Mouse (Mus musculus): ENCODE measurements around the gene Map4k5. TPM values are rescaled to one million over a fixed set of nuclear protein-coding genes. Genes with fewer than 3 reads are reported as not detected.
A peak's percentile ranks its signal among the peaks of the same experiment; 100 is the strongest.

Gene Map4k5
- polyA plus RNA-seq, 1 experiment from 2014 or later: 42.6 TPM

DNA sequence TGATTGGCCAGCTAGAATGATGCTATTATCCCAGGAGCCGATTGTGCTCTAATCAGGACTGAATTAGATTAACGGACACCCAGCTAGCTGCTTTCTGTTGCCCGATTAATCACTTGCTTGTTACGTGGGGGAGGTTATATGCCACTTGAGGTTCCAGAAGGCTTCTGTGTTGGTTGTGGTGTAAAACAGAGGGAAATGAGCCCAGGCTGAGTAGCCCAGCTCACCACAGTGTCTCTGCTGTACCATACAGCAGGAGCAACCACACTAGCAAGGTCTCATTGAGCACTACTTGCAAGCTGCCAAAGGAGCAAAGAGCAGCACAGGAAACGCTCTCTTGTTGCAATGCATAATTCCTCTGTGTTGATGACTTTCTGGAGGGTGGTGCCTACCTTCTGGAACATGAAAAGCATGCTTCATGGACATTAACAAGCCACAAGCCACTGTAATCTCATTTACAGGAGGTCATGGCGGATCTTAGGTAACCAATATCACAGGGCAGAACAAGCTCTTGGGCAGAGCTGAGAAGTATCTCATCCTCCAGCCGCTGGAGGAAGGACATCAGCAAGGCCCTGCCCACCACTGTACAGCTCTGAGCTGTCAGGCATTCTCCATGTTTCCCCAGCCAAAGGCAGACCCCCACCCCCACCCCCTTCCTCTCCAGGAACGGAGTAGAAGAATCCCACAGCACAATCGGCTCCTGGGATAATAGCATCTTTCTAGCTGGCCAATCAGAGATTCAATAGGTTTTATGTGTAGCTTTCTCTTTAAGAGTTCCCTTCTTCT lies 125.3 kb downstream of the Map4k5 start:
- no peaks in the 10 kb centered on the region for H3K27me3 ChIP-seq (ENCODE audit: control insufficient read depth, insufficient read depth, low read length)
- H3K9me3 ChIP-seq (ENCODE audit: control insufficient read depth, low read length): peaks cover 5% of the 10 kb centered on the region
- no peak overlapping the region for H3K27ac ChIP-seq (replicated peaks in 1 of 2; ENCODE audit: control insufficient read depth in 1 of 2, insufficient read depth in 1 of 2, low read depth in 2 of 2, low read length in 2 of 2)
- H3K4me2 ChIP-seq (ENCODE audit: low read length): no peak overlapping the region
- no peak overlapping the region for H3K4me3 ChIP-seq (ENCODE audit: control insufficient read depth in 1 of 2, insufficient read depth in 1 of 2, low read depth in 1 of 2, low read length in 2 of 2)
- H3K36me3 ChIP-seq (ENCODE audit: control insufficient read depth, insufficient read depth, low read length): no peaks in the 10 kb centered on the region
- H3K9ac ChIP-seq (ENCODE audit: low read length): no peak overlapping the region
- H3K4me1 ChIP-seq (ENCODE audit: control insufficient read depth in 2 of 2, insufficient read depth in 2 of 2, low read length in 2 of 2): peaks cover 2 to 4% of the 10 kb centered on the region in 2 experiments; a peak in 1 of 4 replicates
- no peak for ATAC-seq (ENCODE audit: insufficient number of reproducible peaks, insufficient read depth, low FRiP score, low read depth)
- WGBS: 56% methylated on average over 9 of the region's 9 CpGs

DNA sequence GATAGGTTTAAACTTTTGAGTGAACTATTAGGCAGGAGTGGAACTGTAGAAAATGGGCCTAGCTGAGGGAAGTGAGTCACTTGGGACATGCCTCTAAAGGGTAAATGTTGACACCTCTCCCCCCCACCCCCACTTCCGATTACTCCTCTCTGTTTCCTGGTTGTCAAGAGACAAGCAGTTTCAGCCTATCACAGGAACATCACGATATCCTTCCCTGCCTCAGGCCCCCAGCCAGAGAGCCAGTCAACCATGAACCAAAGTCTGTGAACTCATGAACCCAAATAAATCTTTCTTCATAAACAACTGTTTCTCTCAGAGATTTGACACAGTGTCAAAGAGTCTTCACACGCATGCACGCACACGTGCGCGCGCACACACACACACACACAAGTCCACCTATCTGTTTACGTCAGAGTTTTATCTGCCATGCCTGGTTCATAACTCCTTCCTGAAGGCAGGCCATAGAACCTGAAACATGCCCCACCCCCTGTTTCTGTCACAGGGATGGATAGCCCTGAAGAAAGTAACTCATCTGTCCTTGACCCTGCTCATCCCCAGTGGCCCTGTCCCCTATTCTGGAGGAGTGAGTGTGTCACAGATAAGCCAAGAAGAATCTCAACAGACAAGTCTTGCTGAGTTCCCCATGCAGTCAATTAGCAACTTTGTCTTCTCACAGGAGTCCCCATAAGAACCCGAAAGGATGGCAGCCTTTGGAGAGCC lies 126.7 kb downstream of the Map4k5 start:
- Histone ChIP-seq H3K4me3 (ENCODE audit: control insufficient read depth in 1 of 2, insufficient read depth in 1 of 2, low read depth in 1 of 2, low read length in 2 of 2) (no peak overlapping the region), H3K27ac (replicated peaks in 1 of 2; ENCODE audit: control insufficient read depth in 1 of 2, insufficient read depth in 1 of 2, low read depth in 2 of 2, low read length in 2 of 2) (no peak overlapping the region), H3K27me3 (ENCODE audit: control insufficient read depth, insufficient read depth, low read length) (no peaks in the 10 kb centered on the region), H3K36me3 (ENCODE audit: control insufficient read depth, insufficient read depth, low read length) (no peaks in the 10 kb centered on the region), H3K4me2 (ENCODE audit: low read length) (no peak overlapping the region), H3K9ac (ENCODE audit: low read length) (no peak overlapping the region), H3K4me1 (ENCODE audit: control insufficient read depth in 2 of 2, insufficient read depth in 2 of 2, low read length in 2 of 2) (peaks cover 2 to 4% of the 10 kb centered on the region in 2 experiments; a peak in 1 of 4 replicates), H3K9me3 (ENCODE audit: control insufficient read depth, low read length) (peaks cover 5% of the 10 kb centered on the region)
- ATAC-seq (ENCODE audit: insufficient number of reproducible peaks, insufficient read depth, low FRiP score, low read depth): no peak
- 82% methylated on average over 10 of the region's 10 CpGs for WGBS

DNA sequence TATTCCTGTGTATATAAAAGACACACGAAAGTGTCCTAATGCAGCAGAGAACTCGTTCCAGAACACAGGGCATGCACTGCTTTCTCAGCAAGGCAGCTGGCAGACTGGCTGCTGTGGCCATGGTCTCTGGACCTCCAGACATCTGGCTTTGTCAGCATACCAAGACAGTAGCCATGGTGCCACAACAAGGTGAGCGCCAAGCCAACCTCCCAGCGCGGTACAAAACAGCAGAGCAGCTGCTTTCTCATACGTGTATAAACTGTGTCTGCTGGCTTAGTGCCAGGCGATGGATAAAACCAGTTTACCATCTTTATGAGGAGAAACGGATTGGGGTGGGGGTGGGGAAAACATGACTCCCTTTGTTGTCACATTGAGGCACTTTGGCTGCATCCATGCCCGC lies 127.5 kb downstream of the Map4k5 start:
- Histone ChIP-seq H3K27ac (replicated peaks in 1 of 2; ENCODE audit: control insufficient read depth in 1 of 2, insufficient read depth in 1 of 2, low read depth in 2 of 2, low read length in 2 of 2) (no peak overlapping the region), H3K4me3 (ENCODE audit: control insufficient read depth in 1 of 2, insufficient read depth in 1 of 2, low read depth in 1 of 2, low read length in 2 of 2) (no peak overlapping the region), H3K9me3 (ENCODE audit: control insufficient read depth, low read length) (peaks cover 3% of the 10 kb centered on the region), H3K27me3 (ENCODE audit: control insufficient read depth, insufficient read depth, low read length) (no peaks in the 10 kb centered on the region), H3K36me3 (ENCODE audit: control insufficient read depth, insufficient read depth, low read length) (no peaks in the 10 kb centered on the region), H3K9ac (ENCODE audit: low read length) (no peak overlapping the region), H3K4me1 (ENCODE audit: control insufficient read depth in 2 of 2, insufficient read depth in 2 of 2, low read length in 2 of 2) (peaks cover 4 to 6% of the 10 kb centered on the region in 2 experiments; a peak in 2 of 4 replicates), H3K4me2 (ENCODE audit: low read length) (no peak overlapping the region)
- 84% methylated on average over 9 of the region's 9 CpGs for WGBS
- ATAC-seq (ENCODE audit: insufficient number of reproducible peaks, insufficient read depth, low FRiP score, low read depth): no peak

DNA sequence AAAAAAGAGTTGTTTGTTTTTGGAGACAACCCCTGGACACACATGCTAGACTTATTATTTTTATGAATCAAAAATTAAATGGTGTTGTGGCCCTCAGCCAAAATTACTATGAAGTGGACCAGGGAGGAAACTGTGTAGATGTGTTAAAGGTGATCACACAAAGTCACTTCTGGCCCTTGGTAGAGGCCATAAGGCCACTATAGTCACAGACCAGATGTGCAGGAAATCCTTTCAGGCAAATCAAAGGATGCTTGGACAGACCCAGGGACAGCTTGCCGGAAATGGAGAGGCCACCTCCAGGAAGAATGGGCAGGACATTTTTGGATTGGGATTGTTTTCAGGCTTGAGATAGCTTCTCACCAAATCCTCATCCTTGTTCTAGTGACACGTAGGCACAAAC lies 131.4 kb downstream of the Map4k5 start:
- no peak overlapping the region for H3K4me3 ChIP-seq (ENCODE audit: control insufficient read depth in 1 of 2, insufficient read depth in 1 of 2, low read depth in 1 of 2, low read length in 2 of 2)
- H3K4me1 ChIP-seq (ENCODE audit: control insufficient read depth in 2 of 2, insufficient read depth in 2 of 2, low read length in 2 of 2): peaks cover 11 to 20% of the 10 kb centered on the region in 2 experiments
- WGBS: 70% methylated on average over 2 of the region's 2 CpGs
- no peaks in the 10 kb centered on the region for H3K36me3 ChIP-seq (ENCODE audit: control insufficient read depth, insufficient read depth, low read length)
- H3K27me3 ChIP-seq (ENCODE audit: control insufficient read depth, insufficient read depth, low read length): no peaks in the 10 kb centered on the region
- H3K9me3 ChIP-seq (ENCODE audit: control insufficient read depth, low read length): no peaks in the 10 kb centered on the region
- no peak overlapping the region for H3K9ac ChIP-seq (ENCODE audit: low read length)
- no peak for ATAC-seq (ENCODE audit: insufficient number of reproducible peaks, insufficient read depth, low FRiP score, low read depth)
- no peak overlapping the region for H3K4me2 ChIP-seq (ENCODE audit: low read length)
- peak overlapping the region in 1 of 2 experiments; percentile 35; a peak in 1 of 4 replicates for H3K27ac ChIP-seq (replicated peaks in 1 of 2; ENCODE audit: control insufficient read depth in 1 of 2, insufficient read depth in 1 of 2, low read depth in 2 of 2, low read length in 2 of 2)

DNA sequence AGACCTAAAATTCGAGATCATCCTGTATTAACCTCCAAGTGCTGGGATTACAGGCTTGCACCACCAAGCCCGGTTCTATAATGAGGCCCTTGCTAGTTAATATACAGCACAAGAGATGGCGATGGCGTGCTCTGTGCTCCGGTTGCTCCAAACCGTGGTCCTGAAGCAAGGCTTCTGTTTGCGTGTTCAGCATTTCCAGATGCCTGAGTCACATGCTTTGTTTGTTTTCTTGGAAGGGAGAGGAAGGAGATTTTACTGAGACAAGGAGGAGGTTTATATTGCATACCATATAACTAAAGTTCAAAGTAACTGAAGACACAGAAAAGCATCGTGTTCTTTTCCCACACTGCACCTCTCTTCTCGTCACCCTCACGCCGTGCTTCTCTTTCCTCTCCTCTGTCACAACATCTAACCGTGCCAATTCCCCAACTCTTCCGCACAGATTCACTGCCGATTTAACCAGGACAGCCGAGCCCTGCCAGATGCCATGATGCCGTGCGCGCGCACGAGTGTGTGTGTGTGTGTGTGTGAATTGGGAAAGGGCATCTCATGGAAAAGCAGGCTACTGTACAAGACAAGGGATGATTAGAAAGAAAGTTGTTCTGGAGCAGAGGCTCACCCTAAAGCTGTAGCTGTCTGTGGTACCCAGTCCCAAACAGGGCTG lies 132.1 kb downstream of the Map4k5 start:
- Histone ChIP-seq H3K4me3 (ENCODE audit: control insufficient read depth in 1 of 2, insufficient read depth in 1 of 2, low read depth in 1 of 2, low read length in 2 of 2) (no peak overlapping the region), H3K27me3 (ENCODE audit: control insufficient read depth, insufficient read depth, low read length) (no peaks in the 10 kb centered on the region), H3K4me2 (ENCODE audit: low read length) (no peak overlapping the region), H3K4me1 (ENCODE audit: control insufficient read depth in 2 of 2, insufficient read depth in 2 of 2, low read length in 2 of 2) (peaks cover 14 to 26% of the 10 kb centered on the region in 2 experiments), H3K9me3 (ENCODE audit: control insufficient read depth, low read length) (no peaks in the 10 kb centered on the region), H3K36me3 (ENCODE audit: control insufficient read depth, insufficient read depth, low read length) (no peaks in the 10 kb centered on the region), H3K9ac (ENCODE audit: low read length) (no peak overlapping the region), H3K27ac (replicated peaks in 1 of 2; ENCODE audit: control insufficient read depth in 1 of 2, insufficient read depth in 1 of 2, low read depth in 2 of 2, low read length in 2 of 2) (peak overlapping the region; percentile 25 to 35; a peak in 2 of 4 replicates)
- WGBS: 88% methylated on average over 20 of the region's 20 CpGs
- ATAC-seq (ENCODE audit: insufficient number of reproducible peaks, insufficient read depth, low FRiP score, low read depth): no peak

DNA sequence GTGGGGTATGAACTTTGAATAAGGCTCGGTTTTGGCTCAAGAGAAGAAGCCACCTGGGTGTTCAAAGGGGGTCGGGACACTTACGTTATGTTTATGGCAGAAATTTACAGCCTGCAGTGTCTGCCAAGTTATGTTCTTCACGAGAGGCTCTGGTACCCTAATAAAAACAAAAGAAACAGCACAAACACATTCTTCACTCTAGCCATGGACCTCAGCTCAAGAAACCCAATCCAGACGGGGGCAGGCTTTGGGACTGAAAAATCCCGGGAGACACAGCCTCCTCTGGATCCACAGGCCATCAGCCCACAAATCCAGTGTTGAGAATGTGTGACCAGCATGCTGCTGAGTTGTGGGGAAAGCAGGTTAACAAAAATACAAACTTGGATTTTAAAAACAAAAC lies 133.0 kb downstream of the Map4k5 start:
- Histone ChIP-seq H3K27ac (replicated peaks in 1 of 2; ENCODE audit: control insufficient read depth in 1 of 2, insufficient read depth in 1 of 2, low read depth in 2 of 2, low read length in 2 of 2) (no peak overlapping the region; a peak in 1 of 4 replicates), H3K27me3 (ENCODE audit: control insufficient read depth, insufficient read depth, low read length) (no peaks in the 10 kb centered on the region), H3K9ac (ENCODE audit: low read length) (no peak overlapping the region), H3K4me2 (ENCODE audit: low read length) (no peak overlapping the region), H3K9me3 (ENCODE audit: control insufficient read depth, low read length) (no peaks in the 10 kb centered on the region), H3K4me3 (ENCODE audit: control insufficient read depth in 1 of 2, insufficient read depth in 1 of 2, low read depth in 1 of 2, low read length in 2 of 2) (no peak overlapping the region), H3K36me3 (ENCODE audit: control insufficient read depth, insufficient read depth, low read length) (no peaks in the 10 kb centered on the region), H3K4me1 (ENCODE audit: control insufficient read depth in 2 of 2, insufficient read depth in 2 of 2, low read length in 2 of 2) (peaks cover 14 to 26% of the 10 kb centered on the region in 2 experiments)
- ATAC-seq (ENCODE audit: insufficient number of reproducible peaks, insufficient read depth, low FRiP score, low read depth): no peak
- WGBS: 67% methylated on average over 6 of the region's 6 CpGs

DNA sequence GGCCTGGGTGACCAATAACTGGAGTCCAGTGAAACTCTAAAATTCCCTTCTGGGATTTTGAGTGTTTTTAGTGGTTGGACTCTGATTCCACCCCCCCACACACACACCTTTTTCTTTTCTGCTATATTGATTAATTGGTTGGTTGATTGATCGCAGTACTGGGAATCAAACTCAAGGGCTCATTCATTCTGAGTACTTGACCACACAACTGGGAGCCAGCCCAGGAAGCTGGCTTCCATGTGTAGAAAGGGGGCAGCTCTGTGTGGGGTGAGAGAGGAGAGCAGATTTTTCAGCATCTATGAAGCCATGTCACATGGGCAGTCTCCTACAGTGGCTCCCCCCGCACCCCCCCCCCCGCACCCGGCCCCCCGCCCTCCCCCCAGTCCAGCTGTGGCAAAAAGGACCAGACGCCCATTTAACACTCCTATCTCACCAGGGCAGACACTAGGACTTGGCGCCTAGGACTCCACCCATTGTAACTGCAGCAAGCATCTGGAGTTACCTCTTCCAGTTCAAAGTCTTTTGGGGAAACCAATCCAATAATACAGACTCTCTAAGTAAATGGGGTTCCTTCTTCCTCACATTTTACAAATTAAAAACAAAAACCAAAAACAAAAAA lies 133.6 kb downstream of the Map4k5 start:
- H3K9me3 ChIP-seq (ENCODE audit: control insufficient read depth, low read length): no peaks in the 10 kb centered on the region
- ATAC-seq (ENCODE audit: insufficient number of reproducible peaks, insufficient read depth, low FRiP score, low read depth): no peak
- H3K4me2 ChIP-seq (ENCODE audit: low read length): peak overlapping the region; percentile 88
- no peaks in the 10 kb centered on the region for H3K36me3 ChIP-seq (ENCODE audit: control insufficient read depth, insufficient read depth, low read length)
- peak overlapping the region; percentile 96 to 99 for H3K27ac ChIP-seq (replicated peaks in 1 of 2; ENCODE audit: control insufficient read depth in 1 of 2, insufficient read depth in 1 of 2, low read depth in 2 of 2, low read length in 2 of 2)
- H3K9ac ChIP-seq (ENCODE audit: low read length): peak overlapping the region; percentile 44
- H3K4me1 ChIP-seq (ENCODE audit: control insufficient read depth in 2 of 2, insufficient read depth in 2 of 2, low read length in 2 of 2): peaks cover 14 to 26% of the 10 kb centered on the region in 2 experiments
- WGBS: 20% methylated on average over 7 of the region's 7 CpGs
- H3K27me3 ChIP-seq (ENCODE audit: control insufficient read depth, insufficient read depth, low read length): no peaks in the 10 kb centered on the region
- H3K4me3 ChIP-seq (ENCODE audit: control insufficient read depth in 1 of 2, insufficient read depth in 1 of 2, low read depth in 1 of 2, low read length in 2 of 2): peak overlapping the region in 1 of 2 experiments; percentile 43; a peak in 2 of 4 replicates

Data from heart, embryonic 14.5 days (tissue).